Mouse (Mus musculus): ENCODE results near the gene Muc1.

The Muc1 gene

GRCm38 (mm10) chr3:89236516-89236915 is 7.7 kb downstream of the Muc1 start:
- DNase-seq: no peak

GRCm38 (mm10) chr3:89237682-89238081 is 8.8 kb downstream of the Muc1 start:
- no peak for DNase-seq

- DNase-seq: no peak
These were observed 9.6 kb downstream of the Muc1 start for GRCm38 (mm10) chr3:89238494-89238893.

GRCm38 (mm10) chr3:89242331-89242895 is 13.6 kb downstream of the Muc1 start:
- peak; percentile 75 to 84 for DNase-seq

- no peak for DNase-seq
These were observed 14.8 kb downstream of the Muc1 start for GRCm38 (mm10) chr3:89243609-89244008.

GRCm38 (mm10) chr3:89244158-89244981 is 15.5 kb downstream of the Muc1 start:
- DNase-seq: peak; percentile 48 to 56

GRCm38 (mm10) chr3:89244982-89245687 is 16.3 kb downstream of the Muc1 start:
- peak; percentile 77 to 80 for DNase-seq

- peak; percentile 72 to 76 for DNase-seq
These were observed 16.9 kb downstream of the Muc1 start, which contains the start of gene Krtcap2 for GRCm38 (mm10) chr3:89245688-89246171. TSS of gene Krtcap2 (plus strand) at chr3:89245966.

GRCm38 (mm10) chr3:89246261-89247100 is 17.6 kb downstream of the Muc1 start, which contains the start of gene Trim46:
TSS of gene Trim46 (minus strand) at chr3:89246309.
- DNase-seq: peak; percentile 92 to 94

GRCm38 (mm10) chr3:89247466-89247865 is 18.6 kb downstream of the Muc1 start:
- DNase-seq: no peak

- DNase-seq: peak; percentile 76 to 77
These were observed 21.7 kb downstream of the Muc1 start for GRCm38 (mm10) chr3:89250435-89251040.

GRCm38 (mm10) chr3:89251365-89251895 is 22.6 kb downstream of the Muc1 start:
- DNase-seq: no peak

- DNase-seq: no peak
These were observed 26.1 kb downstream of the Muc1 start for GRCm38 (mm10) chr3:89254994-89255393.

- DNase-seq: no peak
These were observed 27.3 kb downstream of the Muc1 start for GRCm38 (mm10) chr3:89256177-89256576.

GRCm38 (mm10) chr3:89259076-89259475 is 30.2 kb downstream of the Muc1 start, which contains the start of gene Dpm3:
TSS of gene Dpm3 (plus strand) at chr3:89259358.
- no peak for DNase-seq

- no peak for DNase-seq
These were observed 31.4 kb downstream of the Muc1 start for GRCm38 (mm10) chr3:89260211-89260610.

- no peak for DNase-seq
These were observed 33.6 kb downstream of the Muc1 start for GRCm38 (mm10) chr3:89262417-89262816.

- DNase-seq: peak; percentile 75 to 79
These were observed 37.6 kb downstream of the Muc1 start for GRCm38 (mm10) chr3:89266439-89266893.

GRCm38 (mm10) chr3:89268916-89269315 is 40.1 kb downstream of the Muc1 start:
- DNase-seq: no peak

GRCm38 (mm10) chr3:89270051-89270755 is 41.3 kb downstream of the Muc1 start, which contains the start of gene Slc50a1:
TSS of gene Slc50a1 (minus strand) at chr3:89270570.
- DNase-seq: peak; percentile 83 to 88

GRCm38 (mm10) chr3:89270891-89271290 is 42.0 kb downstream of the Muc1 start:
- DNase-seq: peak; percentile 58 to 66
